Mouse (Mus musculus): ENCODE data around the gene Ptpn11. TPM values are rescaled to one million over a fixed set of nuclear protein-coding genes. Genes with fewer than 3 reads are reported as not detected.

The Ptpn11 gene
- polyA plus RNA-seq, 1 experiment from 2014 or later: 23.3 TPM

- H3K9me3 ChIP-seq (ENCODE audit: control insufficient read depth, low read length): no peaks in the 10 kb centered on the region
- H3K4me3 ChIP-seq (ENCODE audit: low read depth, low read length): no peak overlapping the region
- no peak overlapping the region for H3K9ac ChIP-seq (ENCODE audit: low read length)
- H3K4me2 ChIP-seq (ENCODE audit: low read depth): no peak overlapping the region
- no peak overlapping the region for H3K27ac ChIP-seq (ENCODE audit: low read depth, low read length)
- no peaks in the 10 kb centered on the region for H3K4me1 ChIP-seq (ENCODE audit: control insufficient read depth, insufficient read depth, low read length)
- no peak for ATAC-seq (ENCODE audit: insufficient read depth, low FRiP score, low TSS enrichment)
- H3K36me3 ChIP-seq (ENCODE audit: control insufficient read depth, insufficient read depth, low read length): peaks cover 10% of the 10 kb centered on the region; the same call in 1 of the 2 replicates
- H3K27me3 ChIP-seq (ENCODE audit: control insufficient read depth, insufficient read depth, low read length): no peaks in the 10 kb centered on the region
- no peak for DNase-seq (ENCODE audit: low spot score)
- WGBS: 84% methylated on average over 7 of the region's 7 CpGs
These were observed 50.9 kb downstream of the Ptpn11 start for GRCm38 (mm10) chr5:121140276-121140675.

DNA sequence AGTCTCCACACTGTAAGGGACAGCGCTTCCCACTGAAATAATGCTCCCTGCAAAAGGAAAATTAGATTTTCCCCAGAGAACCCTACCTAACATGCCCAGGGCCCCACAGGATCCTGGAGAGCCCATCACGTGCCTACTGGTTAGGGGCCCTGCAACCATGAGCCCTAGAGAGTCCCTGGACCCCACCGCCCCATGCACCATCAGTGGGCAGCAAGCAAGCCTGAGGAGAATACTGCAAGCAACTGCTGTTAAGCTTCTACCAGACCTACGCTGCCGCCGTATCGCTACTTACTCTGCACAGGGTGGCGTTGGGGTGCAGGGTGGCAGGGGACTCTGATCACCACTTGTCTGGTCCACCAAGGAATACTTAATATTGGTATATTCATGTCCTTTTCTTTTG, 54.1 kb downstream of the Ptpn11 start:
- H3K27me3 ChIP-seq (ENCODE audit: control insufficient read depth, insufficient read depth, low read length): no peaks in the 10 kb centered on the region
- peaks cover 9% of the 10 kb centered on the region for H3K36me3 ChIP-seq (ENCODE audit: control insufficient read depth, insufficient read depth, low read length)
- H3K4me3 ChIP-seq (ENCODE audit: low read depth, low read length): no peak overlapping the region
- no peaks in the 10 kb centered on the region for H3K4me1 ChIP-seq (ENCODE audit: control insufficient read depth, insufficient read depth, low read length)
- H3K4me2 ChIP-seq (ENCODE audit: low read depth): no peak overlapping the region
- H3K9ac ChIP-seq (ENCODE audit: low read length): no peak overlapping the region
- ATAC-seq (ENCODE audit: insufficient read depth, low FRiP score, low TSS enrichment) (no peak), DNase-seq (ENCODE audit: low spot score) (no peak)
- H3K27ac ChIP-seq (ENCODE audit: low read depth, low read length): no peak overlapping the region
- WGBS: 96% methylated on average over 8 of the region's 8 CpGs
- H3K9me3 ChIP-seq (ENCODE audit: control insufficient read depth, low read length): no peaks in the 10 kb centered on the region

DNA sequence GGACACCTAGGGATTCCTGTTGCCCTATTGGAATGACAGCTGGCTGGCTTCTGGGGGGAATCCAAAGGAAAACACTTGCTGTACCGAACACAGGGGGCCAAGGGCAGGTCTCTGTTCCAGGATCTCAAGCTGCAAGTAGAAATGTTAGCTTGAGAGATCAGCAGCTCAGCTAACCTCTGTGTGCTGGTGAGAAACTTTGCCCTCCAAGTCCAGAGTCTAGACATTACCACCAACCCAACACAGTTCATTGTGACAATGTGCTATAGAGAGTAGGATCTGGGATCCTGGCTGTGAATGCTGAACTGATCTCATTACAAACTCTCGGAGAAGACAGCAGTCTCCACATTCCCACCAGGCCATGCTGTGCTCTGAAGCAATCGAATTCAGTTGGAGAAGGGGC, 59.4 kb downstream of the Ptpn11 start:
- H3K4me3 ChIP-seq (ENCODE audit: low read depth, low read length): no peak overlapping the region
- no peaks in the 10 kb centered on the region for H3K4me1 ChIP-seq (ENCODE audit: control insufficient read depth, insufficient read depth, low read length)
- WGBS: 91% methylated on average over 3 of the region's 3 CpGs
- H3K9me3 ChIP-seq (ENCODE audit: control insufficient read depth, low read length): no peaks in the 10 kb centered on the region
- no peak overlapping the region for H3K27ac ChIP-seq (ENCODE audit: low read depth, low read length)
- no peak overlapping the region for H3K4me2 ChIP-seq (ENCODE audit: low read depth)
- DNase-seq (ENCODE audit: low spot score) (no peak), ATAC-seq (ENCODE audit: insufficient read depth, low FRiP score, low TSS enrichment) (no peak)
- H3K27me3 ChIP-seq (ENCODE audit: control insufficient read depth, insufficient read depth, low read length): no peaks in the 10 kb centered on the region
- H3K36me3 ChIP-seq (ENCODE audit: control insufficient read depth, insufficient read depth, low read length): peaks cover 7% of the 10 kb centered on the region
- no peak overlapping the region for H3K9ac ChIP-seq (ENCODE audit: low read length)

- Histone ChIP-seq H3K27me3 (ENCODE audit: control insufficient read depth, insufficient read depth, low read length) (no peaks in the 10 kb centered on the region), H3K36me3 (ENCODE audit: control insufficient read depth, insufficient read depth, low read length) (peaks cover 5% of the 10 kb centered on the region), H3K4me2 (ENCODE audit: low read depth) (no peak overlapping the region), H3K9me3 (ENCODE audit: control insufficient read depth, low read length) (no peaks in the 10 kb centered on the region), H3K4me3 (ENCODE audit: low read depth, low read length) (no peak overlapping the region), H3K4me1 (ENCODE audit: control insufficient read depth, insufficient read depth, low read length) (no peaks in the 10 kb centered on the region), H3K27ac (ENCODE audit: low read depth, low read length) (no peak overlapping the region), H3K9ac (ENCODE audit: low read length) (no peak overlapping the region)
- ATAC-seq (ENCODE audit: insufficient read depth, low FRiP score, low TSS enrichment): no peak
- DNase-seq (ENCODE audit: low spot score): no peak
- 94% methylated on average over 5 of the region's 5 CpGs for WGBS
These were observed 61.9 kb downstream of the Ptpn11 start for GRCm38 (mm10) chr5:121129254-121129653.

DNA sequence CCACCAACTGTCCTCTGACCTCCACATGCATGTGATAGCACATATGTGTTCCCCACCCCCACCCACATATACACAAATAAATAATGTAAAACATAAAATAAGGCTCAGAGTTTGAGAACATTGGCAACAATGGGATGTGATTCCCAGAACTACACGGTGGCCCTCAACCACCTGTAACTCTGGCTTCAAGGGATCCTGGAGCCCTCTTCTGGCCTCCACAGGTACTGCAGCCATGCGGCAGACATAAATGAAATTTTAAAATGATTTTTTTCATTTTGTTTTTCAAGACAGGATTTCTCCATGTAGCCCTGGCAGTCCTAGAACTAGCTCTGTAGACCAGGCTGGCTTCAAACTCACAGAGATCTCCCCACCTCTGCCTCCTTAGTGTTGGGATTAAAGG, 65.1 kb downstream of the Ptpn11 start:
- Histone ChIP-seq H3K4me1 (ENCODE audit: control insufficient read depth, insufficient read depth, low read length) (no peaks in the 10 kb centered on the region), H3K27ac (ENCODE audit: low read depth, low read length) (no peak overlapping the region), H3K9me3 (ENCODE audit: control insufficient read depth, low read length) (no peaks in the 10 kb centered on the region), H3K27me3 (ENCODE audit: control insufficient read depth, insufficient read depth, low read length) (no peaks in the 10 kb centered on the region), H3K4me2 (ENCODE audit: low read depth) (no peak overlapping the region), H3K36me3 (ENCODE audit: control insufficient read depth, insufficient read depth, low read length) (no peaks in the 10 kb centered on the region; the same call in 1 of the 2 replicates), H3K9ac (ENCODE audit: low read length) (no peak overlapping the region), H3K4me3 (ENCODE audit: low read depth, low read length) (no peak overlapping the region)
- WGBS: 84% methylated on average over 2 of the region's 2 CpGs
- ATAC-seq (ENCODE audit: insufficient read depth, low FRiP score, low TSS enrichment) (no peak), DNase-seq (ENCODE audit: low spot score) (no peak)

- Histone ChIP-seq H3K36me3 (ENCODE audit: control insufficient read depth, insufficient read depth, low read length) (no peaks in the 10 kb centered on the region; the same call in 1 of the 2 replicates), H3K4me2 (ENCODE audit: low read depth) (no peak overlapping the region), H3K4me3 (ENCODE audit: low read depth, low read length) (no peak overlapping the region), H3K9me3 (ENCODE audit: control insufficient read depth, low read length) (no peaks in the 10 kb centered on the region), H3K27me3 (ENCODE audit: control insufficient read depth, insufficient read depth, low read length) (no peaks in the 10 kb centered on the region), H3K9ac (ENCODE audit: low read length) (no peak overlapping the region), H3K27ac (ENCODE audit: low read depth, low read length) (no peak overlapping the region), H3K4me1 (ENCODE audit: control insufficient read depth, insufficient read depth, low read length) (no peaks in the 10 kb centered on the region)
- no peak for DNase-seq (ENCODE audit: low spot score)
- no peak for ATAC-seq (ENCODE audit: insufficient read depth, low FRiP score, low TSS enrichment)
- WGBS: 89% methylated on average over 14 of the region's 14 CpGs
These were observed 65.6 kb downstream of the Ptpn11 start for GRCm38 (mm10) chr5:121125563-121125962.

- 49% methylated on average over 5 of the region's 5 CpGs for WGBS
- no peak for ATAC-seq (ENCODE audit: insufficient read depth, low FRiP score, low TSS enrichment)
These were observed 66.7 kb downstream of the Ptpn11 start for GRCm38 (mm10) chr5:121124208-121125185.

DNA sequence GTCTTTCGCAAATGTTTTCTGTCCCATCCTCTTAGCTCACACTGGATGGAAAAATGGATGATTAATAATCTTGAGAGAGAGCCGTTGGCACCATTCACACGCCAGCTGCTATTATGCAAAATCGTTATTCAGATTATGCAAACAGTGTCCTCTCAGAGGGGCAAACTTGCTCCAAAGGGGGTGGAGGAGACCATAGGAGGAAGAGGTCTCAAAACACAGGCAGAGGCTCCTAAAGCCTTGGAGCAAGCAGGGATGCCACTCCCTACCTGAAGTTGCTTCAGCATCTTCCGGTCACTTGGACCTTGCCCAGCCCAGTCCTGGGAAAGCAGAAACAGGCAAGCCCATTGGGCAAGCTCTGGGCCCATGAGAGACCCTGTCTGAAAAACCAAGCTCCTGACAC, 67.8 kb downstream of the Ptpn11 start:
- Histone ChIP-seq H3K9me3 (ENCODE audit: control insufficient read depth, low read length) (no peaks in the 10 kb centered on the region), H3K36me3 (ENCODE audit: control insufficient read depth, insufficient read depth, low read length) (no peaks in the 10 kb centered on the region), H3K27me3 (ENCODE audit: control insufficient read depth, insufficient read depth, low read length) (no peaks in the 10 kb centered on the region), H3K4me2 (ENCODE audit: low read depth) (no peak overlapping the region), H3K9ac (ENCODE audit: low read length) (no peak overlapping the region), H3K4me3 (ENCODE audit: low read depth, low read length) (no peak overlapping the region), H3K27ac (ENCODE audit: low read depth, low read length) (no peak overlapping the region), H3K4me1 (ENCODE audit: control insufficient read depth, insufficient read depth, low read length) (no peaks in the 10 kb centered on the region)
- WGBS: 79% methylated on average over 5 of the region's 5 CpGs
- no peak for DNase-seq (ENCODE audit: low spot score)
- ATAC-seq (ENCODE audit: insufficient read depth, low FRiP score, low TSS enrichment): no peak

More at GRCm38 (mm10) chr5:121124208-121125185, 66.7 kb downstream of the Ptpn11 start:
- H3K9ac ChIP-seq (ENCODE audit: low read length): no peak overlapping the region
- H3K4me2 ChIP-seq (ENCODE audit: low read depth): no peak overlapping the region
- H3K27me3 ChIP-seq (ENCODE audit: control insufficient read depth, insufficient read depth, low read length): no peaks in the 10 kb centered on the region
- H3K4me1 ChIP-seq (ENCODE audit: control insufficient read depth, insufficient read depth, low read length): no peaks in the 10 kb centered on the region
- no peaks in the 10 kb centered on the region for H3K9me3 ChIP-seq (ENCODE audit: control insufficient read depth, low read length)
- H3K27ac ChIP-seq (ENCODE audit: low read depth, low read length): no peak overlapping the region
- H3K4me3 ChIP-seq (ENCODE audit: low read depth, low read length): no peak overlapping the region
- H3K36me3 ChIP-seq (ENCODE audit: control insufficient read depth, insufficient read depth, low read length): no peaks in the 10 kb centered on the region; the same call in 1 of the 2 replicates
- DNase-seq (ENCODE audit: low spot score): no peak

DNA sequence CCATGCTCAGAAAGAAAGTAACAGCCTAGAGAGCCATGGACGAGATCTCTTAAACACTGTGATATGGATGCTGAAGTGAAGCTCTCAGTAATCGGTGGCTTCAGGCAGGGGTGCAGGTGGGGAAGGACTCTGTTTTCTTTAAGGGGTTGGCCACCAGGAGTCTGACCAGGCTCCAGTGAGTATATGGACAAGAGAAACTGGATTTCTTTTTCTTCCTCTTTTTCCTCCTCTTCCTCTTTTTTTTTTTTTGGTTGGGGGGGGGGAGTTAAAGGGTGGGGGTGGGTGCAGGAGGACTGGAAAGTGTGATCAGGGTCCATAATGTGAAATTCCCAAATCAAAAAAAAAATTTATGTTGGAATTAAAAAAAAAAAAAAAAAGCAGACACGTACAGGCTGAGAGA, 68.6 kb downstream of the Ptpn11 start:
- Histone ChIP-seq H3K9ac (ENCODE audit: low read length) (no peak overlapping the region), H3K36me3 (ENCODE audit: control insufficient read depth, insufficient read depth, low read length) (no peaks in the 10 kb centered on the region), H3K4me1 (ENCODE audit: control insufficient read depth, insufficient read depth, low read length) (no peaks in the 10 kb centered on the region), H3K9me3 (ENCODE audit: control insufficient read depth, low read length) (no peaks in the 10 kb centered on the region), H3K27ac (ENCODE audit: low read depth, low read length) (no peak overlapping the region), H3K4me3 (ENCODE audit: low read depth, low read length) (no peak overlapping the region), H3K4me2 (ENCODE audit: low read depth) (no peak overlapping the region), H3K27me3 (ENCODE audit: control insufficient read depth, insufficient read depth, low read length) (no peaks in the 10 kb centered on the region)
- 87% methylated on average over 3 of the region's 3 CpGs for WGBS
- DNase-seq (ENCODE audit: low spot score) (no peak), ATAC-seq (ENCODE audit: insufficient read depth, low FRiP score, low TSS enrichment) (no peak)

Measured in neural tube, embryonic 11.5 days (tissue).